Mouse (Mus musculus) heart, embryonic 10.5 days (tissue): Measurements from ENCODE around the gene Kazald1. TPM values are rescaled to one million over a fixed set of nuclear protein-coding genes. Genes with fewer than 3 reads are reported as not detected.
"Not testable (repeated sequence)": the region's sequence is repeated elsewhere in the genome, so short reads cannot be mapped to it uniquely, and the experiment has no call there.

Experiments used
- DNase-seq: peaks from one replicate; pipeline ENCODE4 v3.0.0-alpha.2; 2017; ENCODE audit warnings: low spot score
- H3K27ac ChIP-seq: fragments of 300-500 bp; sonication (generic); 2 replicates; pipeline ENCODE4 v1.5.1; 2016; ENCODE audit warnings: mild to moderate bottlenecking
- H3K27me3 ChIP-seq: fragments of 300-500 bp; sonication (generic); 2 replicates; pipeline ENCODE4 v1.6.1; 2016; ENCODE audit warnings: mild to moderate bottlenecking; ENCODE audit not compliant: poor library complexity, insufficient read depth, severe bottlenecking
- H3K36me3 ChIP-seq: fragments of 300-500 bp; sonication (generic); 2 replicates; pipeline ENCODE4 v1.6.1; 2016; ENCODE audit warnings: mild to moderate bottlenecking, moderate library complexity
- H3K4me1 ChIP-seq: fragments of 300-500 bp; sonication (generic); 2 replicates; pipeline ENCODE4 v1.6.1; 2016; ENCODE audit warnings: mild to moderate bottlenecking
- H3K4me3 ChIP-seq: fragments of 300-500 bp; sonication (generic); 2 replicates; pipeline ENCODE4 v1.5.1; 2016; ENCODE audit warnings: mild to moderate bottlenecking, moderate library complexity
- H3K9me3 ChIP-seq: fragments of 300-500 bp; sonication (generic); 2 replicates; pipeline ENCODE4 v1.6.1; 2016; ENCODE audit warnings: mild to moderate bottlenecking, moderate library complexity
- WGBS: fragments of 180-500 bp; shearing (Covaris S2); methylation state at CpG from one replicate; pipeline ENCODE4 v1.1.7; 2016; 5-methylcytosine and 5-hydroxymethylcytosine counted together
- polyA plus RNA-seq: library from polyadenylated mRNA; unstranded; fragments of >200 nt; fragmentation: Nextera tagmentation; extraction: Ambion mirVana; gene quantifications from 2 replicates; pipeline ENCODE4 v1.2.1, GENCODE M21; 2016

Kazald1 gene
- polyA plus RNA-seq, 1 experiment from 2014 or later = 6.3 TPM

DNA sequence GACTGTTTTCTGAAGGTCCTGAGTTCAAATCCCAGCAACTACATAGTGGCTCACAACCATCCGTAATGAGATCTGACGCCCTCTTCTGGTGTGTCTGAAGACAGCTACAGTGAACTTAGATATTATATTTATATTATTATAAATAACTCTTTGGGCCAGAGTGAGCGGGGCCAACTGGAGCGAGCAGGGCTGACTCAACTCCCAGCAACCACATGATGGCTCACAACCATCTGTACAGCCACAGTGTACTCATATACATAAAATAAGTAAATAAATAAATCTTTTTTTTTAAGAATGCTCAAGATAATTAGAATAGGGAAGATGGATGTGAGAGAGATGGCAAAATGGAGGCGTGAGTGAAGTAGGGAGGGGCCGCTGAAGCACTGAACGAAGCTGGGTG lies 36.8 kb upstream of the Kazald1 start:
- not testable (repeated sequence) for DNase-seq, H3K9me3 ChIP-seq
- peaks cover 76% of the 10 kb centered on the region for H3K27me3 ChIP-seq

GRCm38 (mm10) chr19:45040214-45040613 lies 34.8 kb upstream of the Kazald1 start:
- Histone ChIP-seq H3K4me1 (peaks cover 13% of the 10 kb centered on the region), H3K27ac (no peak overlapping the region), H3K27me3 (peaks cover 90% of the 10 kb centered on the region), H3K36me3 (no peaks in the 10 kb centered on the region), H3K9me3 (no peaks in the 10 kb centered on the region), H3K4me3 (no peak overlapping the region)
- DNase-seq = no peak
- WGBS = 32% methylated on average over 13 of the region's 13 CpGs

More for the DNA sequence above, 36.8 kb upstream of the Kazald1 start:
- peaks cover 13% of the 10 kb centered on the region for H3K4me1 ChIP-seq
- H3K27ac ChIP-seq, H3K36me3 ChIP-seq, H3K4me3 ChIP-seq: not testable (repeated sequence)
- 84% methylated on average over 7 of the region's 7 CpGs for WGBS

GRCm38 (mm10) chr19:45044389-45044927 lies 30.6 kb upstream of the Kazald1 start:
- no peak for DNase-seq
- Histone ChIP-seq H3K9me3 (no peaks in the 10 kb centered on the region), H3K36me3 (no peaks in the 10 kb centered on the region), H3K27me3 (peaks cover 74% of the 10 kb centered on the region), H3K4me1 (peaks cover 38% of the 10 kb centered on the region), H3K4me3 (no peak overlapping the region), H3K27ac (no peak overlapping the region)
- 52% methylated on average over 11 of the region's 11 CpGs for WGBS

DNA sequence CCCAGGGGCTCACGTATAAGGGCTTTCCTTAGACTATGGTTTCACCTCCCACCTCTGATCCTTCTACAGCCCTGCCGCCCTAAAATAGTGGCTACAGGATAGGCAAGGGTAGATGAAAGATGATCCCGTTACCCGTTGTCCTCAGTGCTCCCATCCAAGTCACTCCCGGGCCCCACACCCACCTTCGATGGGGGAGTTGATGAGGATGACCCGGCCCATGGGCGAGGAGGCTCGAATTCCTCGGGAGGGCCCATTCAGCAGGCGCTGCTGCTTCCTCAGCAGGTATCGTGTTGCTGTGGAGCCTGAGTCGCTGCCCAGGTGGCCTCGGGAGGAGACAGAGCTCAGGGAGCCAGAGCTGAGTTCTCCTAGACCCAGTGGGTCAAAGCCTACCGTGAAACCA lies 29.8 kb upstream of the Kazald1 start:
- WGBS = 40% methylated on average over 15 of the region's 15 CpGs
- H3K4me3 ChIP-seq = no peak overlapping the region
- H3K27ac ChIP-seq = no peak overlapping the region
- no peak for DNase-seq
- H3K9me3 ChIP-seq = no peaks in the 10 kb centered on the region
- H3K36me3 ChIP-seq = no peaks in the 10 kb centered on the region
- peaks cover 66% of the 10 kb centered on the region for H3K27me3 ChIP-seq
- peaks cover 39% of the 10 kb centered on the region for H3K4me1 ChIP-seq

- H3K9me3 ChIP-seq = no peaks in the 10 kb centered on the region
- H3K36me3 ChIP-seq = peaks cover 1% of the 10 kb centered on the region; the same call in 1 of the 2 replicates
- DNase-seq = no peak
- peaks cover 39% of the 10 kb centered on the region for H3K4me1 ChIP-seq
- H3K27me3 ChIP-seq = peaks cover 62% of the 10 kb centered on the region
- 0 out of 2 replicates have a peak within 1 kb of the TSS, but pooled peaks have one; percentile 12 for H3K27ac ChIP-seq
- peak within 1 kb of the TSS; percentile 66 for H3K4me3 ChIP-seq
- 71% methylated on average over 5 of the region's 5 CpGs for WGBS
These were observed 29.4 kb upstream of the Kazald1 start, which contains the start of gene Pdzd7 for GRCm38 (mm10) chr19:45045651-45046050. Gene Pdzd7, minus strand, starts transcription at chr19:45045717.

DNA sequence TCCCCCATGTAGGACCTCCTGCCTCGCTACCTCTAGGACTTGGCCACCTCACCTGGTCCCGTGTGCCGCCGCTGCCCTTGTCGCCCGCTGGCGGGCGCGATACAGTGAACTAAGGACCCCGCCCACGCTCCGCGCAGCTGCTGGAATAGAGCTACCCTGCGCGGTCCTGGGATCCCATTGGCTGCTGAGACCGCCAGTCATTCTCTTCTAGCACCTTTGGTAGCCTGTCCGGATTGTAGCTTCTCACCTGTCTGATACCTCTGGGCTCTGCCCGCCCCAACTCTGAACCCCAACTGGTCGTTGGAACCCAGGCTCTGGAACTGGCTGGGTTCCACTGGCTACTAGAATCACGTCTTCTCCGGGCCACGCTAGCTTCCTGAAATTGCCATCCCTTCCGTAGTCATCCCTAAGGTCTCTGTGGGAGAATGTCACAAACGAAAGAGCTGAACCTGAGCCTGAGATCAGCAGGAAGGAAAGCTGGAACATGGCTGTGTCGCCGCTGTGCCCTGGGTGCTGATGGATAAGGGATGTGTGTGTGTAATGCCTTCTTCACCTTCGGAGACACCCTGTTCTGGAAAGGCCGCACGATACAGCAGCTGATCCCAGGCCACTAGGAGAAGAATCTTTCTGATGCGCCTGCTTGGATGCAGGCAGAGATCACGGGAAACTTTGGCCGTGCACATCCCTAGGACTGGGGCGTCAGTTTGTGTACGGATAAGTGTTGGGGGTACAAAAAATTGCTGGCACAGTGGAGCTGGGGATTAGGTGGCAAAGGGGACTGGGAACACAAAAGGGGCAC lies 28.3 kb upstream of the Kazald1 start:
- no peaks in the 10 kb centered on the region for H3K9me3 ChIP-seq
- DNase-seq = no peak
- peaks cover 39% of the 10 kb centered on the region for H3K4me1 ChIP-seq
- WGBS = 3% methylated on average over 34 of the region's 34 CpGs
- H3K36me3 ChIP-seq = peaks cover 6% of the 10 kb centered on the region; the same call in 1 of the 2 replicates
- peaks cover 52% of the 10 kb centered on the region for H3K27me3 ChIP-seq
- peak overlapping the region; percentile 66 for H3K4me3 ChIP-seq
- peak overlapping the region; percentile 87; the same call in 1 of the 2 replicates for H3K27ac ChIP-seq

- DNase-seq = peak; percentile 92
- Histone ChIP-seq H3K27me3 (peaks cover 45% of the 10 kb centered on the region), H3K36me3 (peaks cover 14% of the 10 kb centered on the region), H3K4me3 (peak within 1 kb of the TSS; percentile 66), H3K27ac (peak within 1 kb of the TSS; percentile 87), H3K9me3 (no peaks in the 10 kb centered on the region), H3K4me1 (peaks cover 39% of the 10 kb centered on the region)
- WGBS = under 1% methylated on average over 26 of the region's 26 CpGs
These were observed 27.6 kb upstream of the Kazald1 start, which contains the start of gene Sfxn3 for GRCm38 (mm10) chr19:45047417-45047934. Gene Sfxn3, plus strand, starts transcription at chr19:45047503.

DNA sequence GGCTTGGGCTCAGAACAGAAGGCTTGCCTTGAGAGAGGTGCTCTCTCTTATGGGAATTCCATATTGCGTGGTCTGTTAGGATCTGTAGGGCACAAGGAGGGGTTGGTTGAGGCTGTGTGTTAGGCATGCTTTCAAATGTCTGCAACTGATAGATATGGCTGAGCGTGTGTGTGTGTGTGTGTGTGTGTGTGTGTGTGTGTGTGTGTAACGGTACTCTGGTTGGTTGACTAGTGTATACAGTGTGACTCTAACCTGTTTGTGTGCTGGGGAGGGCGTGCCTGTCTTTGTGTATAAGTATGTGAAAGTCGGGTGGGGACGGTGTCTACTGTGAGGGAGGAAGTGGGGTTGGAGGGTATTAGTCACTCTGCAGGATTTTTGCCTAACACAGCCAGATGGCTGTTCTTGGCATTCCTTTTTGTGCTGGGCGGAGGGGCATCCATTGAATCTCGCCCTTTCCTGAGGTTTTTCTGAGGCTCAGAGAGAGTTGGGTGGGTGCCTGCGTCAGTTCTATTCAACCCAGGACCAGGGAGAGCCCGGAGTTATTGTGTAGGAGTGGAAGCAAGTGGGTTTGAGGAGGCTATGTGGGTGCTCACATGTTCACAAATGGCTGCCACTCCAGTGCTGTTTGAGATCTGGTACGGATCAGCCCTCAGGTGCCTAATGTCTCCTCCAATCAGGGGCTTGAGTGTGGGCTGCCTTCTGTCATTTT lies 27.0 kb upstream of the Kazald1 start:
- H3K4me1 ChIP-seq = peaks cover 39% of the 10 kb centered on the region
- WGBS = 38% methylated on average over 11 of the region's 11 CpGs
- peak; percentile 88 for DNase-seq
- H3K4me3 ChIP-seq = peak overlapping the region; percentile 66
- peaks cover 39% of the 10 kb centered on the region for H3K27me3 ChIP-seq
- no peaks in the 10 kb centered on the region for H3K9me3 ChIP-seq
- peaks cover 18% of the 10 kb centered on the region for H3K36me3 ChIP-seq
- H3K27ac ChIP-seq = peak overlapping the region; percentile 87

GRCm38 (mm10) chr19:45048644-45049365 lies 26.2 kb upstream of the Kazald1 start:
- H3K4me1 ChIP-seq = peaks cover 39% of the 10 kb centered on the region
- peaks cover 23% of the 10 kb centered on the region for H3K36me3 ChIP-seq
- no peak for DNase-seq
- 73% methylated on average over 12 of the region's 12 CpGs for WGBS
- no peaks in the 10 kb centered on the region for H3K9me3 ChIP-seq
- H3K4me3 ChIP-seq = peak overlapping the region; percentile 66
- peaks cover 31% of the 10 kb centered on the region for H3K27me3 ChIP-seq
- H3K27ac ChIP-seq = peak overlapping the region; percentile 87; the same call in 1 of the 2 replicates

DNA sequence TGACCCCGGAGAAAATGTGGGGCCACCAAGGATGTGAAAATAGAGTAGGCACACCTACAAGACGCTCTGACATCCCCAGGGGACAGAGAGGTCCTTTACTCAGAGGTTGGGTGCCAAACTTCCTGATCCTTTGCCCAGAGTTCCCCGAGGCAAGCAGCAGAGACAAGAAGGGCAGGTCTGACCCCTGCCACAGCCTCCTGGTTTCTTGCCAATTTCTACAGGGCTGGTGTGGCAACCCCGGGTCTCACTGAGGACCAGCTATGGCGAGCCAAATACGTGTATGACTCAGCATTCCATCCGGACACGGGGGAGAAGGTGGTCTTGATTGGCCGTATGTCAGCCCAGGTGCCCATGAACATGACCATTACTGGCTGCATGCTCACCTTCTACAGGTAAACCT lies 25.5 kb upstream of the Kazald1 start:
- peaks cover 25% of the 10 kb centered on the region for H3K36me3 ChIP-seq
- H3K9me3 ChIP-seq = no peaks in the 10 kb centered on the region
- DNase-seq = no peak
- peaks cover 27% of the 10 kb centered on the region for H3K27me3 ChIP-seq
- H3K4me3 ChIP-seq = no peak overlapping the region
- 72% methylated on average over 9 of the region's 9 CpGs for WGBS
- H3K27ac ChIP-seq = no peak overlapping the region
- peaks cover 39% of the 10 kb centered on the region for H3K4me1 ChIP-seq

- Histone ChIP-seq H3K4me3 (no peak overlapping the region), H3K4me1 (peaks cover 32% of the 10 kb centered on the region), H3K9me3 (no peaks in the 10 kb centered on the region), H3K36me3 (peaks cover 28% of the 10 kb centered on the region), H3K27ac (no peak overlapping the region), H3K27me3 (0 out of 2 replicates have a peak, but pooled peaks cover 3% of the 10 kb centered on the region)
- no peak for DNase-seq
- WGBS = 81% methylated on average over 8 of the region's 8 CpGs
These were observed 21.6 kb upstream of the Kazald1 start for GRCm38 (mm10) chr19:45053451-45053850.
